Mouse (Mus musculus): ENCODE measurements at regions not wholly inside any gene's neighbourhood (a gene's known extent, or its start where the extent isn't known, plus 50 kb on each side); places are given as distances from the start of the nearest gene placed in this dataset.

GRCm38 (mm10) chr2:117418121-117418615 is 75.4 kb upstream of the Rasgrp1 start:
- DNase-seq (ENCODE audit: low spot score) (no peak), ATAC-seq (ENCODE audit: extremely low read depth, insufficient number of reproducible peaks, low FRiP score, poor library complexity, severe bottlenecking) (no peak)
- H3K4me1 ChIP-seq (ENCODE audit: insufficient read depth, low read depth, low read length), result no peaks in the 10 kb centered on the region
- no peaks in the 10 kb centered on the region for H3K36me3 ChIP-seq (replicated peaks)
- no peak overlapping the region for H3K4me3 ChIP-seq (ENCODE audit: low read depth, low read length)
- TF ChIP-seq POLR2AphosphoS5 (IDR thresholded peaks at IDR 0.05; ENCODE audit: insufficient replicate concordance, low read depth, low read length) (no peak), GATA2 (IDR thresholded peaks at IDR 0.05; ENCODE audit: borderline replicate concordance, low read depth, low read length) (no peak), TAL1 (conservative IDR thresholded peaks at IDR 0.05; ENCODE audit: low read depth, low read length) (no peak), CTCF (IDR thresholded peaks at IDR 0.05; ENCODE audit: low read depth, low read length) (no peak), GATA1 (IDR thresholded peaks at IDR 0.05; ENCODE audit: borderline replicate concordance, low read length) (no peak)
- H3K27me3 ChIP-seq (ENCODE audit: insufficient read depth, low read length), result no peaks in the 10 kb centered on the region
- no peaks in the 10 kb centered on the region for H3K9me3 ChIP-seq (replicated peaks)

DNA sequence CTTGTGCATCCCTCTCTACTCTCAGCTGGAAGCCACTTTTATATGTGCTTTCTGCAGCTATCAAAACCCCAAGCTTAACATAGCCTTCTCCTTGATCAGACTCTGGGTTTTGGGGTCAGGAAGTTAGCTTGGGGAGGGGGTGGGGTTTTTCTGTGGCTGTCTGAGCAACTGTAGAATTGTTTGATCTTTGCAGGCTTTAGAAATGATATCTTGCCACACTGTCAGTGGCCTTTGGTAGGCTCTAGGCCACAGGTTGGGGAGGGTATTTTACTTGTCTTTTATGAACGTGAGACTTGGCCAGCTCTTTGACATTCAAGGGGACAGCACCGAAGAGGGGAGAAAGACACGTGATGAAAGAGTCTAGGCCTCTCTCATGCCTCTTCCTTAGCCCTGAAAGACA is 75.9 kb upstream of the Rasgrp1 start:
- Histone ChIP-seq H3K4me3 (ENCODE audit: low read depth, low read length) (no peak overlapping the region), H3K27me3 (ENCODE audit: insufficient read depth, low read length) (no peaks in the 10 kb centered on the region), H3K4me1 (ENCODE audit: insufficient read depth, low read depth, low read length) (no peaks in the 10 kb centered on the region), H3K9me3 (replicated peaks) (no peaks in the 10 kb centered on the region), H3K36me3 (replicated peaks) (no peaks in the 10 kb centered on the region)
- TF ChIP-seq CTCF (IDR thresholded peaks at IDR 0.05; ENCODE audit: low read depth, low read length), result no peak
- ATAC-seq (ENCODE audit: extremely low read depth, insufficient number of reproducible peaks, low FRiP score, poor library complexity, severe bottlenecking) (no peak), DNase-seq (ENCODE audit: low spot score) (no peak)

- Histone ChIP-seq H3K27me3 (ENCODE audit: insufficient read depth, low read length) (no peaks in the 10 kb centered on the region), H3K9me3 (replicated peaks) (no peaks in the 10 kb centered on the region), H3K4me3 (ENCODE audit: low read depth, low read length) (no peak overlapping the region), H3K36me3 (replicated peaks) (no peaks in the 10 kb centered on the region), H3K4me1 (ENCODE audit: insufficient read depth, low read depth, low read length) (no peaks in the 10 kb centered on the region)
- TF ChIP-seq TAL1 (conservative IDR thresholded peaks at IDR 0.05; ENCODE audit: low read depth, low read length), result no peak
- TF ChIP-seq GATA2 (IDR thresholded peaks at IDR 0.05; ENCODE audit: borderline replicate concordance, low read depth, low read length), result no peak
- ATAC-seq (ENCODE audit: extremely low read depth, insufficient number of reproducible peaks, low FRiP score, poor library complexity, severe bottlenecking) (no peak), DNase-seq (ENCODE audit: low spot score) (no peak)
Observed at GRCm38 (mm10) chr2:117421376-117421775, 78.6 kb upstream of the Rasgrp1 start.

GRCm38 (mm10) chr2:117422756-117423155 is 80.0 kb upstream of the Rasgrp1 start:
- TF ChIP-seq CTCF (IDR thresholded peaks at IDR 0.05; ENCODE audit: low read depth, low read length) (no peak), POLR2AphosphoS5 (IDR thresholded peaks at IDR 0.05; ENCODE audit: insufficient replicate concordance, low read depth, low read length) (no peak), TAL1 (conservative IDR thresholded peaks at IDR 0.05; ENCODE audit: low read depth, low read length) (no peak), GATA1 (IDR thresholded peaks at IDR 0.05; ENCODE audit: borderline replicate concordance, low read length) (no peak), GATA2 (IDR thresholded peaks at IDR 0.05; ENCODE audit: borderline replicate concordance, low read depth, low read length) (no peak)
- Histone ChIP-seq H3K36me3 (replicated peaks) (no peaks in the 10 kb centered on the region), H3K27me3 (ENCODE audit: insufficient read depth, low read length) (no peaks in the 10 kb centered on the region), H3K4me1 (ENCODE audit: insufficient read depth, low read depth, low read length) (no peaks in the 10 kb centered on the region), H3K9me3 (replicated peaks) (no peaks in the 10 kb centered on the region), H3K4me3 (ENCODE audit: low read depth, low read length) (no peak overlapping the region)
- ATAC-seq (ENCODE audit: extremely low read depth, insufficient number of reproducible peaks, low FRiP score, poor library complexity, severe bottlenecking) (no peak), DNase-seq (ENCODE audit: low spot score) (no peak)

DNA sequence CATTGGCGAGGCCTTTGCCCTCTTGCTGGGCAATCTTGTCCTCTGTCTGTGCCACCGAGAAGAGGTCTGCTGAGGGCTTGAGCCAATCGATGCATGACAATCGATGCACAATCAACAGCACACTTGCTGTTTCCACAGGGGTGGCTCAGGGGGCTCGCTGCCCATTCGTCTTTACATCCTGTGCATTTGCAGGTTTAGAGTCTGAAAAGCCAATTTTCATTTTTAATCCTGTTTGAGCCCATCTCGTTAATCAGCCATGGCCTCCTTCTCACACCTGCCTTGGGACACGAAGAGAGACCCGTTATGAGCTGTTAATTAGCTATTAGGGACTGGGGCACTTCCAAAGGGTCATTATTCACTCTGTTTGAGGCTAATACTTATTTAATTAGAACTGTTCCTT is 86.4 kb upstream of the Rasgrp1 start:
- no peaks in the 10 kb centered on the region for H3K36me3 ChIP-seq (replicated peaks)

GRCm38 (mm10) chr2:117432010-117432409 is 89.2 kb upstream of the Rasgrp1 start:
- ATAC-seq (ENCODE audit: extremely low read depth, insufficient number of reproducible peaks, low FRiP score, poor library complexity, severe bottlenecking) (no peak), DNase-seq (ENCODE audit: low spot score) (no peak)
- Histone ChIP-seq H3K9me3 (replicated peaks) (no peaks in the 10 kb centered on the region), H3K4me1 (ENCODE audit: insufficient read depth, low read depth, low read length) (no peaks in the 10 kb centered on the region), H3K36me3 (replicated peaks) (no peaks in the 10 kb centered on the region), H3K27me3 (ENCODE audit: insufficient read depth, low read length) (no peaks in the 10 kb centered on the region), H3K4me3 (ENCODE audit: low read depth, low read length) (no peak overlapping the region)
- TF ChIP-seq POLR2AphosphoS5 (IDR thresholded peaks at IDR 0.05; ENCODE audit: insufficient replicate concordance, low read depth, low read length) (no peak), GATA1 (IDR thresholded peaks at IDR 0.05; ENCODE audit: borderline replicate concordance, low read length) (no peak), CTCF (IDR thresholded peaks at IDR 0.05; ENCODE audit: low read depth, low read length) (no peak), GATA2 (IDR thresholded peaks at IDR 0.05; ENCODE audit: borderline replicate concordance, low read depth, low read length) (no peak), TAL1 (conservative IDR thresholded peaks at IDR 0.05; ENCODE audit: low read depth, low read length) (no peak)

More for the DNA sequence above, 86.4 kb upstream of the Rasgrp1 start:
- Histone ChIP-seq H3K4me3 (ENCODE audit: low read depth, low read length) (no peak overlapping the region), H3K9me3 (replicated peaks) (no peaks in the 10 kb centered on the region), H3K4me1 (ENCODE audit: insufficient read depth, low read depth, low read length) (no peaks in the 10 kb centered on the region), H3K27me3 (ENCODE audit: insufficient read depth, low read length) (no peaks in the 10 kb centered on the region)
- TF ChIP-seq GATA2 (IDR thresholded peaks at IDR 0.05; ENCODE audit: borderline replicate concordance, low read depth, low read length), result no peak
- DNase-seq (ENCODE audit: low spot score), result no peak
- ATAC-seq (ENCODE audit: extremely low read depth, insufficient number of reproducible peaks, low FRiP score, poor library complexity, severe bottlenecking), result no peak

DNA sequence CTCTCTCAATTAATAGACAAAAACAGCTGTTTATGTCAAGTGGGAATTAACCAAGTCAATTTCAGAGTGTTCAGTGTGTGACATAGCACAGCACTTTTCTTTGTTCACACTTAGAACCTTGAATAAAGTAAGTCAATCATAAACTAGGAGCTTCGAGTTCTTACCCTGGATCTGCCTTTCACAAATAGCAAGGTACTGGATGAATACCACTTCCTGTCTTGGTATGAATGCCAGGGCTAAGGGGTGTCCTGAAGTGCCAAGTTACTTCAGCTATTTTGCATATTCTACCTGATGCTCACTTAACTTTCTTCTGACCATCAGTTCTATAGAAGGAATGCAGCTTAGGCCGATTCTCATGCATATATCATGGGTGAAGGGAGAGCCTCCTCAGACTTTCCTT is 90.1 kb upstream of the Rasgrp1 start:
- no peaks in the 10 kb centered on the region for H3K4me1 ChIP-seq (ENCODE audit: insufficient read depth, low read depth, low read length)
- ATAC-seq (ENCODE audit: extremely low read depth, insufficient number of reproducible peaks, low FRiP score, poor library complexity, severe bottlenecking) (no peak), DNase-seq (ENCODE audit: low spot score) (no peak)
- H3K36me3 ChIP-seq (replicated peaks), result no peaks in the 10 kb centered on the region
- no peaks in the 10 kb centered on the region for H3K9me3 ChIP-seq (replicated peaks)
- H3K4me3 ChIP-seq (ENCODE audit: low read depth, low read length), result no peak overlapping the region
- H3K27me3 ChIP-seq (ENCODE audit: insufficient read depth, low read length), result no peaks in the 10 kb centered on the region
- no peak for TF ChIP-seq CTCF (IDR thresholded peaks at IDR 0.05; ENCODE audit: low read depth, low read length)
- no peak for TF ChIP-seq GATA1 (IDR thresholded peaks at IDR 0.05; ENCODE audit: borderline replicate concordance, low read length)
- no peak for TF ChIP-seq GATA2 (IDR thresholded peaks at IDR 0.05; ENCODE audit: borderline replicate concordance, low read depth, low read length)
- TF ChIP-seq POLR2AphosphoS5 (IDR thresholded peaks at IDR 0.05; ENCODE audit: insufficient replicate concordance, low read depth, low read length), result no peak
- no peak for TF ChIP-seq TAL1 (conservative IDR thresholded peaks at IDR 0.05; ENCODE audit: low read depth, low read length)

Data from G1E (cell line).